Mouse (Mus musculus): Measurements from ENCODE around the gene Kcnq1.

Gene Kcnq1

GRCm38 (mm10) chr7:143087070-143087579, 19.0 kb upstream of the Kcnq1 start:
- DNase-seq (ENCODE audit: low read depth, low spot score), result no peak

GRCm38 (mm10) chr7:143093847-143094246, 12.3 kb upstream of the Kcnq1 start:
- DNase-seq (ENCODE audit: low read depth, low spot score), result no peak

- peak; percentile 41 for DNase-seq (ENCODE audit: low read depth, low spot score)
Measured at GRCm38 (mm10) chr7:143094592-143095553, 11.3 kb upstream of the Kcnq1 start, which contains the start of gene Trpm5. Trpm5 (minus strand) TSS chr7:143094642.

- no peak for DNase-seq (ENCODE audit: low read depth, low spot score)
Measured at GRCm38 (mm10) chr7:143095554-143095907, 10.6 kb upstream of the Kcnq1 start.

GRCm38 (mm10) chr7:143100759-143101158, 5.4 kb upstream of the Kcnq1 start:
- DNase-seq (ENCODE audit: low read depth, low spot score), result no peak

GRCm38 (mm10) chr7:143105258-143105897, 784 bp upstream of the Kcnq1 start:
- no peak for DNase-seq (ENCODE audit: low read depth, low spot score)

- DNase-seq (ENCODE audit: low read depth, low spot score), result peak; percentile 31
Measured at GRCm38 (mm10) chr7:143106672-143107465, 707 bp downstream of the Kcnq1 start.

- no peak for DNase-seq (ENCODE audit: low read depth, low spot score)
Measured at GRCm38 (mm10) chr7:143108200-143108599, 2.0 kb downstream of the Kcnq1 start.

GRCm38 (mm10) chr7:143108996-143109660, 3.0 kb downstream of the Kcnq1 start:
- DNase-seq (ENCODE audit: low read depth, low spot score), result no peak

- DNase-seq (ENCODE audit: low read depth, low spot score), result no peak
Measured at GRCm38 (mm10) chr7:143109696-143110095, 3.5 kb downstream of the Kcnq1 start.

GRCm38 (mm10) chr7:143110803-143111202, 4.6 kb downstream of the Kcnq1 start:
- DNase-seq (ENCODE audit: low read depth, low spot score), result no peak

- DNase-seq (ENCODE audit: low read depth, low spot score), result no peak
Measured at GRCm38 (mm10) chr7:143111719-143112118, 5.6 kb downstream of the Kcnq1 start.

- DNase-seq (ENCODE audit: low read depth, low spot score), result no peak
Measured at GRCm38 (mm10) chr7:143112395-143112794, 6.2 kb downstream of the Kcnq1 start.

- DNase-seq (ENCODE audit: low read depth, low spot score), result no peak
Measured at GRCm38 (mm10) chr7:143114773-143115172, 8.6 kb downstream of the Kcnq1 start.

- DNase-seq (ENCODE audit: low read depth, low spot score), result no peak
Measured at GRCm38 (mm10) chr7:143116521-143116920, 10.4 kb downstream of the Kcnq1 start.

GRCm38 (mm10) chr7:143119407-143119806, 13.2 kb downstream of the Kcnq1 start:
- DNase-seq (ENCODE audit: low read depth, low spot score), result no peak

GRCm38 (mm10) chr7:143119826-143120225, 13.7 kb downstream of the Kcnq1 start:
- no peak for DNase-seq (ENCODE audit: low read depth, low spot score)

GRCm38 (mm10) chr7:143122191-143122590, 16.0 kb downstream of the Kcnq1 start:
- DNase-seq (ENCODE audit: low read depth, low spot score), result no peak

- no peak for DNase-seq (ENCODE audit: low read depth, low spot score)
Measured at GRCm38 (mm10) chr7:143123876-143124669, 17.9 kb downstream of the Kcnq1 start.

- no peak for DNase-seq (ENCODE audit: low read depth, low spot score)
Measured at GRCm38 (mm10) chr7:143124902-143125301, 18.7 kb downstream of the Kcnq1 start.
